ENCODE assay signal across 8 mouse cellular contexts in the genomic region with DNA sequence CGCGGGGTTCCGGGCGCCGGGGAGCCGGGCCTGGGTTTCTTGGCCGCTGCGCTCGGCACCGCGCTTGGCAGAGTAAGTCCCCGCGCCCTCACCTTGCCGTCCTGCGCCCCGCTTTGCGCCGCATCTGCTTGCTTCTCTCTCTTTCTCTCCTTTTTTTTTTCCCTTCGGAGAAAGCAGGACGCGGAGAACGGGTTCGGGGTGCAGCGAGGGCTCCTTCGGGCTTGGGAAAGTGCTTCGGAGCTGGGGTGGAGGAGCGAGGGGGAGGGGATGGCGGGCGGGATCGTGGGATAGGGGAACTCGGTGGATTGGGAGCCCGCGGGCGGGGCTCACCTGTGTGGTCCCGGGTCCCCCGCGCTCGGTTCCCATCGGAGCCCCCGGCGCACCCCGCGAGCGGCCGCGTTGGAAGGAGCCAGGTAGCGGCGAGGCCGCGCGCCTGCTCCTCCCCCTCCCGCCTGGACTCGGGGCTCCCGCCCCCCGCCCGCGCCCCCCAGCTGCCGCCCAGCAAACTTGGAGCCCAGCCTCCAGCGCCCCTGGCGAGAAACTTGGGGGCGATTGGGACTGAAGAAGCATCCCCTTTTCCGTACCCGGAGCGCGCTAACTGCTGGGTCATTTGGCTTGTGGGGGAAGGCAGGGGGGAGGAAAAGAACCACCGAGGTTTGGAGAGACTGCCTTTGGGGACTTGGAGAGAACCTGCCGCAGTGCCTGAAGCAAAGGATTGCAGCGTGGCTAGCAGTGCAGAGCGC. TPM values are rescaled to one million over a fixed set of nuclear protein-coding genes. Genes with fewer than 3 reads are reported as not detected.
DNase-seq lines count a peak whose midpoint lies in the region; ATAC-seq lines count a peak whose summit lies in the region.

No protein-coding gene starts in this region.

- H3K36me3 ChIP-seq in forebrain, embryonic 14.5 days (ENCODE audit: control insufficient read depth, insufficient read depth, low read length), result no peaks in the 10 kb centered on the region
- H3K36me3 ChIP-seq in intestine, embryonic 16.5 days (ENCODE audit: control insufficient read depth, insufficient read depth, low read length), result no peaks in the 10 kb centered on the region
- H3K36me3 ChIP-seq in lung, embryonic 16.5 days (ENCODE audit: control insufficient read depth, insufficient read depth, low read length), result no peaks in the 10 kb centered on the region

- peak; percentile 56 for DNase-seq in urinary bladder, adult 2 months (ENCODE audit: low spot score)
- no peak for DNase-seq in urinary bladder, postnatal 25 days (ENCODE audit: low spot score)
- DNase-seq in brain, adult 2 months (ENCODE audit: low read depth, low spot score), result peak; percentile 58
- DNase-seq in forebrain, embryonic 14.5 days (ENCODE audit: low spot score), result peak; percentile 66
- DNase-seq in right cerebral cortex, postnatal 14 days, result peak; percentile 49

- H3K27me3 ChIP-seq in forebrain, embryonic 14.5 days (replicated peaks; ENCODE audit: control insufficient read depth, insufficient read depth, low read length), result no peaks in the 10 kb centered on the region
- H3K27me3 ChIP-seq in intestine, embryonic 16.5 days (replicated peaks; ENCODE audit: control insufficient read depth, insufficient read depth, low read length), result no peaks in the 10 kb centered on the region
- H3K27me3 ChIP-seq in lung, embryonic 16.5 days (ENCODE audit: control insufficient read depth, insufficient read depth, low read depth, low read length), result no peaks in the 10 kb centered on the region

- H3K4me1 ChIP-seq in forebrain, embryonic 14.5 days (ENCODE audit: control insufficient read depth, insufficient read depth, low read length), result peaks cover 21% of the 10 kb centered on the region
- H3K4me1 ChIP-seq in intestine, embryonic 16.5 days (ENCODE audit: control insufficient read depth, insufficient read depth, low read length), result peaks cover 32% of the 10 kb centered on the region
- H3K4me1 ChIP-seq in lung, embryonic 16.5 days (replicated peaks; ENCODE audit: control insufficient read depth, insufficient read depth, low read length), result peaks cover 31% of the 10 kb centered on the region

- WGBS in forebrain, embryonic 14.5 days, result under 1% methylated on average over 47 of the region's 69 CpGs
- under 1% methylated on average over 56 of the region's 69 CpGs for WGBS in intestine, embryonic 16.5 days
- under 1% methylated on average over 52 of the region's 69 CpGs for WGBS in lung, embryonic 16.5 days

- H3K4me3 ChIP-seq in forebrain, embryonic 14.5 days (ENCODE audit: low read depth, low read length), result peak overlapping the region; percentile 82
- peak overlapping the region; percentile 94 for H3K4me3 ChIP-seq in intestine, embryonic 16.5 days (ENCODE audit: low read length)
- peak overlapping the region; percentile 60 for H3K4me3 ChIP-seq in lung, embryonic 16.5 days (ENCODE audit: low read length)

- peak overlapping the region; percentile 71 for H3K4me2 ChIP-seq in forebrain, embryonic 14.5 days (ENCODE audit: low read length)
- peak overlapping the region; percentile 46 for H3K4me2 ChIP-seq in intestine, embryonic 16.5 days (ENCODE audit: low read depth, low read length)
- H3K4me2 ChIP-seq in lung, embryonic 16.5 days (ENCODE audit: low read depth, low read length), result peak overlapping the region; percentile 74

- peak overlapping the region; percentile 96 for H3K27ac ChIP-seq in forebrain, embryonic 14.5 days (ENCODE audit: low read depth, low read length)
- H3K27ac ChIP-seq in intestine, embryonic 16.5 days (ENCODE audit: low read length), result peak overlapping the region; percentile 99
- peak overlapping the region; percentile 94 for H3K27ac ChIP-seq in lung, embryonic 16.5 days (ENCODE audit: low read length)

- peak overlapping the region; percentile 91 for H3K9ac ChIP-seq in forebrain, embryonic 14.5 days (ENCODE audit: low read length)
- peak overlapping the region; percentile 99 for H3K9ac ChIP-seq in intestine, embryonic 16.5 days (ENCODE audit: low read depth, low read length)
- H3K9ac ChIP-seq in lung, embryonic 16.5 days (ENCODE audit: low read length), result peak overlapping the region; percentile 97

- H3K9me3 ChIP-seq in forebrain, embryonic 14.5 days (replicated peaks; ENCODE audit: control insufficient read depth, low read length), result no peaks in the 10 kb centered on the region
- H3K9me3 ChIP-seq in intestine, embryonic 16.5 days (ENCODE audit: control insufficient read depth, low read length), result peaks cover 8% of the 10 kb centered on the region
- H3K9me3 ChIP-seq in lung, embryonic 16.5 days (ENCODE audit: control insufficient read depth, low read length), result no peaks in the 10 kb centered on the region; the same call in 1 of the 2 replicates

- ATAC-seq in forebrain, embryonic 14.5 days, result peak; percentile 14
- ATAC-seq in intestine, embryonic 16.5 days, result no peak
- ATAC-seq in lung, embryonic 16.5 days (ENCODE audit: low read depth), result no peak
- no peak for ATAC-seq in megakaryocyte-erythroid progenitor cell, adult 5-6 weeks (replicated peaks; ENCODE audit: low FRiP score, low TSS enrichment, poor library complexity, severe bottlenecking)

RNA-seq across cellular contexts. Expression of a gene that starts 0.7 kb away (rescaled TPM):
- polyA plus RNA-seq in urinary bladder, adult 2 months (2012; rRNA removed), result 55.4 and 59.6 TPM in 2 replicates
- polyA plus RNA-seq in forebrain, embryonic 14.5 days (2014; fragmentation: Nextera tagmentation; extraction: Ambion mirVana), result 19.3 and 24.3 TPM in 2 replicates
- 68.1 and 71.9 TPM in 2 replicates for polyA plus RNA-seq in intestine, embryonic 16.5 days (2015; fragmentation: Nextera tagmentation; extraction: Ambion mirVana)
- polyA plus RNA-seq in lung, embryonic 16.5 days (2015; fragmentation: Nextera tagmentation; extraction: Ambion mirVana), result 53.8 and 61.5 TPM in 2 replicates
- total RNA-seq in megakaryocyte-erythroid progenitor cell, adult 5-6 weeks (2014; fragmentation: Nextera tagmentation), result 101 and 120 TPM in 2 replicates
- 34.4 and 37.4 TPM in 2 replicates for total RNA-seq in megakaryocyte-erythroid progenitor cell, adult 5-6 weeks (2017)
